Mouse (Mus musculus): ENCODE measurements around the gene Cap2.
A peak's percentile ranks its signal among the peaks of the same experiment; 100 is the strongest.

Gene Cap2

GRCm38 (mm10) chr13:46501800-46502389, at the start of gene Cap2:
Gene Cap2 (plus strand): TSS chr13:46501848.
- DNase-seq, result peak; percentile 74 to 82

GRCm38 (mm10) chr13:46459546-46459945, 42.1 kb upstream of the Cap2 start:
- DNase-seq, result no peak

- no peak for DNase-seq
These were observed 39.4 kb upstream of the Cap2 start for GRCm38 (mm10) chr13:46462280-46462679.

- no peak for DNase-seq
These were observed 37.9 kb upstream of the Cap2 start for GRCm38 (mm10) chr13:46463764-46464163.

GRCm38 (mm10) chr13:46468251-46468650, 33.4 kb upstream of the Cap2 start:
- DNase-seq, result no peak

GRCm38 (mm10) chr13:46469536-46469935, 32.1 kb upstream of the Cap2 start:
- no peak for DNase-seq

- DNase-seq, result no peak
These were observed 20.4 kb upstream of the Cap2 start for GRCm38 (mm10) chr13:46481271-46481670.

- DNase-seq, result no peak
These were observed 16.0 kb upstream of the Cap2 start for GRCm38 (mm10) chr13:46485605-46486004.

GRCm38 (mm10) chr13:46488166-46488565, 13.5 kb upstream of the Cap2 start:
- no peak for DNase-seq

- peak; percentile 25 to 31 for DNase-seq
These were observed 11.0 kb upstream of the Cap2 start for GRCm38 (mm10) chr13:46490644-46491043.

- peak; percentile 21 to 42 for DNase-seq
These were observed 793 bp downstream of the Cap2 start for GRCm38 (mm10) chr13:46502390-46502891.

GRCm38 (mm10) chr13:46507944-46508343, 6.3 kb downstream of the Cap2 start:
- no peak for DNase-seq

GRCm38 (mm10) chr13:46508823-46509222, 7.2 kb downstream of the Cap2 start:
- no peak for DNase-seq

GRCm38 (mm10) chr13:46510460-46510859, 8.8 kb downstream of the Cap2 start:
- DNase-seq, result no peak

GRCm38 (mm10) chr13:46514484-46514883, 12.8 kb downstream of the Cap2 start:
- no peak for DNase-seq

- no peak for DNase-seq
These were observed 13.5 kb downstream of the Cap2 start for GRCm38 (mm10) chr13:46515120-46515523.

GRCm38 (mm10) chr13:46515524-46515923, 13.9 kb downstream of the Cap2 start:
- no peak for DNase-seq

GRCm38 (mm10) chr13:46516183-46516582, 14.5 kb downstream of the Cap2 start:
- no peak for DNase-seq

GRCm38 (mm10) chr13:46517211-46517685, 15.6 kb downstream of the Cap2 start:
- DNase-seq, result peak; percentile 17 to 20

- DNase-seq, result no peak
These were observed 19.8 kb downstream of the Cap2 start for GRCm38 (mm10) chr13:46521482-46521881.

GRCm38 (mm10) chr13:46522798-46523197, 21.1 kb downstream of the Cap2 start:
- no peak for DNase-seq

- DNase-seq, result no peak
These were observed 21.6 kb downstream of the Cap2 start for GRCm38 (mm10) chr13:46523235-46523634.

- DNase-seq, result no peak
These were observed 22.1 kb downstream of the Cap2 start for GRCm38 (mm10) chr13:46523712-46524111.

GRCm38 (mm10) chr13:46525295-46526255, 23.9 kb downstream of the Cap2 start:
- no peak for DNase-seq

All from kidney, postnatal 4 days (tissue).